Comparison of ENCODE assay signal across 25 mouse cellular contexts in genomic region chr5:150351191-150351590, GRCm38 (mm10).
"Had no signal": no experiment of that assay in that cellular context is flagged by ENCODE, and none has a peak within 500 bp of the region (broad histone marks: within the 10 kb centered on the region; RNA-seq: fewer than 3 reads in every experiment).

No protein-coding gene starts in this region.

- H3K27me3 ChIP-seq: embryonic facial prominence, embryonic 12.5 days; embryonic facial prominence, embryonic 13.5 days; embryonic facial prominence, embryonic 15.5 days; forebrain, embryonic 13.5 days; forebrain, embryonic 15.5 days; heart, embryonic 12.5 days had no signal

- H3K4me3 ChIP-seq: embryonic facial prominence, embryonic 12.5 days; embryonic facial prominence, embryonic 13.5 days; embryonic facial prominence, embryonic 15.5 days; erythroblast, embryonic 14.5 days; forebrain, embryonic 10.5 days; forebrain, embryonic 13.5 days; forebrain, embryonic 15.5 days; gastrocnemius, adult 2 months; heart, adult 2 months; heart, embryonic 10.5 days; heart, embryonic 12.5 days had no signal

- H3K9me3 ChIP-seq: embryonic facial prominence, embryonic 12.5 days; embryonic facial prominence, embryonic 13.5 days; embryonic facial prominence, embryonic 15.5 days; forebrain, embryonic 10.5 days; forebrain, embryonic 15.5 days had no signal

- H3K4me1 ChIP-seq: embryonic facial prominence, embryonic 12.5 days; embryonic facial prominence, embryonic 13.5 days; forebrain, embryonic 10.5 days; forebrain, embryonic 13.5 days; forebrain, embryonic 15.5 days had no signal

- H3K4me2 ChIP-seq: embryonic facial prominence, embryonic 12.5 days; embryonic facial prominence, embryonic 13.5 days; embryonic facial prominence, embryonic 15.5 days; forebrain, embryonic 13.5 days; forebrain, embryonic 15.5 days; heart, embryonic 11.5 days; heart, embryonic 12.5 days had no signal

- H3K36me3 ChIP-seq: embryonic facial prominence, embryonic 12.5 days; forebrain, embryonic 10.5 days had no signal

- H3K27ac ChIP-seq: embryonic facial prominence, embryonic 12.5 days; embryonic facial prominence, embryonic 13.5 days; embryonic facial prominence, embryonic 15.5 days; forebrain, embryonic 10.5 days; forebrain, embryonic 13.5 days; forebrain, embryonic 15.5 days; gastrocnemius, adult 2 months; heart, adult 2 months; heart, embryonic 10.5 days had no signal

- DNase-seq: cerebellum, postnatal 10 days; cerebellum, postnatal 14 days; cerebellum, postnatal 25 days; cerebellum, postnatal 36 days; embryo, embryonic 11 days; forebrain, postnatal 0 days; gastrocnemius, adult 2 months; gastrocnemius, postnatal 10 days; gastrocnemius, postnatal 14 days; gastrocnemius, postnatal 25 days; gastrocnemius, postnatal 36 days; heart, adult 18-20 months; heart, adult 2 months had no signal

- ATAC-seq: forebrain, embryonic 13.5 days; forebrain, embryonic 14.5 days; forebrain, embryonic 15.5 days; forebrain, embryonic 16.5 days; forebrain, postnatal 0 days had no signal

- H3K9ac ChIP-seq: embryonic facial prominence, embryonic 12.5 days; embryonic facial prominence, embryonic 13.5 days; embryonic facial prominence, embryonic 15.5 days; forebrain, embryonic 13.5 days; forebrain, embryonic 15.5 days; forebrain, postnatal 0 days; heart, embryonic 12.5 days had no signal
